Mouse (Mus musculus): Measurements from ENCODE around the gene Ntrk2. TPM values are rescaled to one million over a fixed set of nuclear protein-coding genes. Genes with fewer than 3 reads are reported as not detected.
A peak's percentile ranks its signal among the peaks of the same experiment; 100 is the strongest.

The Ntrk2 gene
- total RNA-seq (2021), result 1 to 10 TPM; 1.4 to 2.8 TPM
- long read RNA-seq, experiment 1, partial matches to known transcripts, result 0 of 3 reads
- long read RNA-seq, experiment 1, other reads (novel, unspliced or antisense), result 3 of 3 reads
- long read RNA-seq, experiment 2, full-length matches to known transcripts, result 2 of 5 reads
- long read RNA-seq, experiment 2, partial matches to known transcripts, result 1 of 5 reads
- long read RNA-seq, experiment 2, other reads (novel, unspliced or antisense), result 2 of 5 reads

GRCm38 (mm10) chr13:58806397-58806892, at the start of gene Ntrk2:
Ntrk2 (plus strand) TSS chr13:58806569.
- intact Hi-C loops (cut with DNase I), result loop anchor here (1.0 to 5.0 kb wide), 7 partner anchors 169 to 681 kb away; no protein-coding TSS in a partner anchor
- peak; percentile 82 to 88 for DNase-seq

- DNase-seq, result no peak
- intact Hi-C loops (cut with DNase I), result no loop called here
Observed at GRCm38 (mm10) chr13:58761003-58761630, 45.3 kb upstream of the Ntrk2 start.

- DNase-seq, result no peak
- intact Hi-C loops (cut with DNase I), result no loop called here
Observed at GRCm38 (mm10) chr13:58768258-58768657, 38.1 kb upstream of the Ntrk2 start.

GRCm38 (mm10) chr13:58769438-58769837, 36.9 kb upstream of the Ntrk2 start:
- no peak for DNase-seq
- intact Hi-C loops (cut with DNase I), result no loop called here

DNA sequence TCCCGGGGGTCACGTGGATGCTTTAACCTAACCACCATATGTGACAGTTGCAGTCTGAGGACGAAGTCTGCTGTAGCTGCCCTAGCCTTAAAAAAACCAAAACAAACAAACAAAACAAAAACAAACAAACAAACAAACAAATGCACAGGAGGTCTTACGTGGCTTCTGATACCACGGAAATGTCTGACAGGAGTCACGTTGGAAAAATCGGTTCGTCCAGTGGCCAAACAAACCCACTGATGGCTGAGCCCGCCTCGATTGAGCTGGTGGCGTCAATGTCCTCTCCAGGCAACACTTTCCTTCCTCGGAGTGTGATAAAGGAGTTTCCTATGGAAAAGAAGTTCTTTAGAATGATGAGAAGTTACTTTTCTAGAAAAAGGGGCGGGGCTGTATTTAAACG, 27.1 kb upstream of the Ntrk2 start:
- intact Hi-C loops (cut with DNase I), result no loop called here
- no peak for DNase-seq

GRCm38 (mm10) chr13:58786476-58786875, 19.9 kb upstream of the Ntrk2 start:
- DNase-seq, result peak in 1 of 2 experiments; percentile 13
- intact Hi-C loops (cut with DNase I), result no loop called here

DNA sequence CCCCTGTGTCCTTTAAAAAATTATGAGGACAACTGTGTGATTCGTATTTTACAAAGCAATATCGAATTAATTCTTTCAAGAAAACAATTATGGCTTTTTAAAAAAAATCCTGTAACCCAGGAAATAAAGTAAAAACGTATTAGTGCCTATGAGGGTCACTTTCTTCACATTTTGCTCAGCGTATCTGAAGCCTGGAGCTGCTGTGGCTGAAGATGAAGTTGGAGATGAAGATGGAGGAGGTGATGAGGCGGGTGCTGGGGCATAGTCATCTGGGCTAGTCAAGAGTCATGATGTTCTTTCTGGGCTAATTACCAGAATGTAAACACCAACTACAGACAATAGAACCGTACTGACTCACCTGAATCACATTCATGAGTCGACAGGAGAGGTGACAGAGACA, 15.6 kb upstream of the Ntrk2 start:
- no peak for DNase-seq
- intact Hi-C loops (cut with DNase I), result no loop called here

GRCm38 (mm10) chr13:58797386-58797785, 9.0 kb upstream of the Ntrk2 start:
- DNase-seq, result no peak
- intact Hi-C loops (cut with DNase I), result no loop called here

GRCm38 (mm10) chr13:58801291-58801690, 5.1 kb upstream of the Ntrk2 start:
- intact Hi-C loops (cut with DNase I), result no loop called here
- DNase-seq, result no peak

DNA sequence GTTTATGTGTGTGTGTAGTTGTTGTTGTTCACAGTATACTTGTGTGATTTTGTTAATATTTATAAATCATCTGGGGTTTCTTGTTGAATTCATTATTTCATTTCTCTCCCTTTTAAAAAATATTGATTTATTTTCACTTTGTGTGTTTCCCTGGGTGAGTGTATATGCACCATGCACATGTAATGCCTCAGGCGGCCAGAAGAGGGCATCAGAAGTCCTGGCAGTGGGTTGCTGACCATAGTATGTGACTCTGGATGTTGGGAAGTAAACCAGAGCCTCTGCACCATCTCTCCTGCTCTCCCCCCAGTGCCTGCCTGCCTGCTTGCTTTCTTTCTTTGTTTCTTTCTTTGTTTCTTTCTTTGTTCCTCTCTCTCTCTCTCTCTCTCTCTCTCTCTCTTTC, 2.5 kb upstream of the Ntrk2 start:
- DNase-seq, result no peak
- intact Hi-C loops (cut with DNase I), result no loop called here

GRCm38 (mm10) chr13:58805833-58806232, 536 bp upstream of the Ntrk2 start:
- intact Hi-C loops (cut with DNase I), result loop anchor here (1.0 to 5.0 kb wide), 7 partner anchors 169 to 681 kb away; no protein-coding TSS in a partner anchor
- DNase-seq, result no peak

GRCm38 (mm10) chr13:58806896-58807628, 693 bp downstream of the Ntrk2 start:
- intact Hi-C loops (cut with DNase I), result loop anchor here (1.0 to 5.0 kb wide), 7 partner anchors 170 to 680 kb away; no protein-coding TSS in a partner anchor
- peak in 1 of 2 experiments; percentile 10 for DNase-seq

GRCm38 (mm10) chr13:58807629-58808363, 1.4 kb downstream of the Ntrk2 start:
- DNase-seq, result peak; percentile 18 to 22
- intact Hi-C loops (cut with DNase I), result loop anchor here (2.0 to 5.0 kb wide), 6 partner anchors 170 to 680 kb away; no protein-coding TSS in a partner anchor

DNA sequence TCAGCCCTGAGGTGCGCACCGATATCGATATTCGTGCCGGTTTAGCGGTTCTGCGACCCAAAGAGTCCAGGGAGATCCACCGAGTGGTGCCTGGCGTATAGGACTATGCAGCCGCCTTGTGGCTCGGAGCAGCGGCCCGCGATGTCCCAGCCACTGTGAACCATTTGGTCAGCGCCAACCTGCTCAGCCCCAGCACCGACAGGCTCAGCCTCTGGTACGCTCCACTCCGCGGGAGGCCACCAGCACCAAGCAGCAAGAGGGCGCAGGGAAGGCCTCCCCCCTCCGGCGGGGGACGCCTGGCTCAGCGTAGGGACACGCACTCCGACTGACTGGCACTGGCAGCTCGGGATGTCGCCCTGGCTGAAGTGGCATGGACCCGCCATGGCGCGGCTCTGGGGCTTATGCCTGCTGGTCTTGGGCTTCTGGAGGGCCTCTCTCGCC, 2.0 kb downstream of the Ntrk2 start:
- DNase-seq, result peak; percentile 6 to 26
- intact Hi-C loops (cut with DNase I), result loop anchor here (5.0 kb wide), 5 partner anchors 171 to 679 kb away; no protein-coding TSS in a partner anchor

GRCm38 (mm10) chr13:58809930-58810329, 3.6 kb downstream of the Ntrk2 start:
- intact Hi-C loops (cut with DNase I), result loop anchor here (5.0 to 10.0 kb wide), 6 partner anchors 173 to 677 kb away; no protein-coding TSS in a partner anchor
- no peak for DNase-seq

DNA sequence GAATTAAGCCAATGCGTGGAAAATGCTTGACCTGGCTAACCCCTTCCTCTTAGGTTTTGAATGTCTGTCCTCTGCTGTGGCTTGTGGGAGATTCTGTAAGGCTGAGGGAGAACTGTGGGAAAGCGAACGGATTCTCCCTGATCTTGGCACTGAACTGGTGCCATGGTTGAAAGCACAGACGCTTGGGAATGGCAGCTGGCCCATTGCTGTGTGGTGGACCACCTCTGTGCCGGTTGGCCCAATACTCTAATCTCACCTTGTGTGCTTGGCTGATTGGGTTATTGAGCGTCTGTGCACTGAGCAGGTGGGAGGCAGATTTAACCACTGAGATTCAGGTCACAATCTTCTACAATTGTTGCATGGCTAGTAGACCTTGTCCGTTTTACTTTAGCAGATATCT, 18.4 kb downstream of the Ntrk2 start:
- intact Hi-C loops (cut with DNase I), result no loop called here
- no peak for DNase-seq

- intact Hi-C loops (cut with DNase I), result no loop called here
- no peak for DNase-seq
Observed at GRCm38 (mm10) chr13:58826356-58827197, 20.2 kb downstream of the Ntrk2 start.

DNA sequence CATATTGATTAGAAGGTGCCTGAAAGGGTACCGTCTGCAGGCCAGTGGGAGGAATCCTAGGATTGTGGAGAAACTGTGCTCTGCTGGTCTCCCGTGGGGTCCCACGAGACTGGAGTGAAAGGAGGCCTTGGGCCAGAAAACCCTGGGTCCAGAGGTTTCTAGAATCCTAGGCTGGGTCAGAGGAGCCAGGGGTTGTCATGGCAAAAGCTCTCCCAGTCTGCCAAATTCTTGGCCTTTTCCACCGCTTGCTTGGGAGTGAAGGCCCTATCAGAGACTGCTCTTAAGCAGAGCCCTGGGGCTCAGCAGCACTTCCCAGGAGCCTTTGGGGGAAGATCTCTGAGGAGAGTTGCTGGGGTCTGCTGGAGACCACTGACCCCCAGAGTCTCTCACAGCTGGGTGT, 25.6 kb downstream of the Ntrk2 start:
- DNase-seq, result no peak
- intact Hi-C loops (cut with DNase I), result no loop called here

GRCm38 (mm10) chr13:58834726-58835125, 28.4 kb downstream of the Ntrk2 start:
- DNase-seq, result no peak
- intact Hi-C loops (cut with DNase I), result no loop called here

Data from heart, postnatal 14 days (tissue).